Mouse (Mus musculus) layer of hippocampus, adult 18-20 months (tissue): ENCODE data around the gene Psmb3. TPM values are rescaled to one million over a fixed set of nuclear protein-coding genes. Genes with fewer than 3 reads are reported as not detected.

ENCODE experiments used
- DNase-seq, 2 experiments: peaks; one replicate each; pipeline ENCODE4 v3.0.0; 2022; ENCODE audit warnings: low spot score in 2 of 2
- microRNA-seq, 2 experiments: library from miRNA; unstranded; fragments of <30 nt; microRNA quantifications; one replicate each; pipeline ENCODE4 v1.2.0; 2021
- total RNA-seq, 2 experiments: library from RNA; stranded (reverse); gene quantifications; 2 replicates each; pipeline ENCODE4 v1.2.3; 2021

The Psmb3 gene
- total RNA-seq, 2 experiments from 2014 or later, result 124 to 128 TPM

GRCm38 (mm10) chr11:97745331-97745721 lies 42.1 kb downstream of the Psmb3 start:
- DNase-seq, result no peak

GRCm38 (mm10) chr11:97747773-97748172 lies 44.6 kb downstream of the Psmb3 start:
- DNase-seq, result no peak

GRCm38 (mm10) chr11:97748496-97748895 lies 45.3 kb downstream of the Psmb3 start:
- DNase-seq, result no peak

GRCm38 (mm10) chr11:97753277-97753676 lies 50.1 kb downstream of the Psmb3 start:
- no peak for DNase-seq

- DNase-seq, result no peak
Observed at GRCm38 (mm10) chr11:97758125-97758524, 54.9 kb downstream of the Psmb3 start.

GRCm38 (mm10) chr11:97758942-97759341 lies 55.7 kb downstream of the Psmb3 start:
- no peak for DNase-seq

GRCm38 (mm10) chr11:97761638-97762037 lies 58.4 kb downstream of the Psmb3 start:
- DNase-seq, result no peak

Small RNAs within 50 kb of the gene (microRNA-seq; reads per million reads assigned to microRNA genes)
- gene Gm24158, result 0 to 0.39 reads per million in 2 experiments
- gene Mir6927, result 0.20 to 2.0 reads per million in 2 experiments
- 0 reads per million in 2 experiments for gene Mir8102

Other genes with a start within 250 kb of the Psmb3 start
- gene 4933428G20Rik, start 203.1 kb upstream of the Psmb3 start, total RNA-seq, result not detected
- gene Srcin1, start 127.2 kb upstream of the Psmb3 start, total RNA-seq, result 100 to 1,000 TPM; 218 to 221 TPM
- gene Epop, start 73.7 kb upstream of the Psmb3 start, total RNA-seq, result 10 to 100 TPM; 46.1 to 48.8 TPM
- 100 to 1,000 TPM; 122 to 137 TPM for gene Mllt6, start 40.0 kb upstream of the Psmb3 start, total RNA-seq
- 10 to 100 TPM; 51.3 to 52.0 TPM for gene Cisd3, start 17.6 kb upstream of the Psmb3 start, total RNA-seq
- 10 to 100 TPM; 21.7 to 24.6 TPM for gene Pcgf2, start 2.9 kb upstream of the Psmb3 start, total RNA-seq
- 100 to 1,000 TPM; 114 to 115 TPM for gene Pip4k2b, start 41.3 kb downstream of the Psmb3 start, total RNA-seq
- gene Cwc25, start 63.2 kb downstream of the Psmb3 start, total RNA-seq, result 10 to 100 TPM; 18.6 to 23.2 TPM
- 1 to 10 TPM; 1.1 to 1.2 TPM for gene 1700001P01Rik, start 72.5 kb downstream of the Psmb3 start, total RNA-seq
- gene Rpl23, start 79.0 kb downstream of the Psmb3 start, total RNA-seq, result 100 to 1,000 TPM; 367 to 379 TPM
- gene Lasp1, start 95.6 kb downstream of the Psmb3 start, total RNA-seq, result 100 to 1,000 TPM; 107 to 110 TPM
- 10 to 100 TPM; 70.8 to 71.5 TPM for gene B230217C12Rik, start 137.4 kb downstream of the Psmb3 start, total RNA-seq
- 1 to 10 TPM; 1.6 to 2.6 TPM for gene Fbxo47, start 180.8 kb downstream of the Psmb3 start, total RNA-seq